Mouse (Mus musculus) gastrocnemius, postnatal 25 days (tissue): ENCODE data around the gene Cep97. TPM values are rescaled to one million over a fixed set of nuclear protein-coding genes. Genes with fewer than 3 reads are reported as not detected.
"Not testable (repeated sequence)": the region's sequence is repeated elsewhere in the genome, so short reads cannot be mapped to it uniquely, and the experiment has no call there.

Source experiments
- DNase-seq: peaks from one replicate; pipeline ENCODE4 v3.0.0; 2022
- total RNA-seq, 2 experiments: library from RNA; stranded (reverse); gene quantifications; 1 replicate in 1 of 2; 2 replicates in 1 of 2; pipeline ENCODE4 v1.2.3; 2021

The Cep97 gene
- total RNA-seq, 2 experiments from 2014 or later = 4.1 to 5.7 TPM

DNA sequence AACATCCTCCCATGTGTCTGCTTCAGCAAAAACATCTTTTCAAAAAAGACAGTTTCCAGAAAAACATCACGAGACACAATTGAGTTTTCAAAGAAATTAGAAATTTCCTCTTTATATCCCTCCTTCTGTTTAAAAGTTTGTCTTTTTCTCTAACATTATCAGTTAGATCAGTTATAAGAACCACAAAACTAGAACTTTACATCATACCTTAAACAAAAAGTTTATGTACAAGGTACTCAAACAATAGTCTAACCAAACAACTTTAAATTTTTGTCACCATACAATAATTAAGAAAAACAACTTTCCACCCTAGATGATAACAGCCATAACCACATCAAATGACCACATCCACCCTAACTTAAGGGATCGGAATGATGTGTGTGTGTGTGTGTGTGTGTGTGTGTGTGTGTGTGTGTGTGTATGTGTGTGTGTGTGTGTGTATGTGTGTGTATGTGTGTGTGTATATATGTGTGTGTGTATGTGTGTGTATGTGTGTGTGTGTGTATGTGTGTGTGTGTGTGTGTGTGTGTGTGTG is 13.3 kb upstream of the Cep97 start:
- DNase-seq = not testable (repeated sequence)

GRCm38 (mm10) chr16:55947266-55947665 is 12.6 kb upstream of the Cep97 start:
- no peak for DNase-seq

- no peak for DNase-seq
These were observed 6.1 kb upstream of the Cep97 start for GRCm38 (mm10) chr16:55940781-55941180.

DNA sequence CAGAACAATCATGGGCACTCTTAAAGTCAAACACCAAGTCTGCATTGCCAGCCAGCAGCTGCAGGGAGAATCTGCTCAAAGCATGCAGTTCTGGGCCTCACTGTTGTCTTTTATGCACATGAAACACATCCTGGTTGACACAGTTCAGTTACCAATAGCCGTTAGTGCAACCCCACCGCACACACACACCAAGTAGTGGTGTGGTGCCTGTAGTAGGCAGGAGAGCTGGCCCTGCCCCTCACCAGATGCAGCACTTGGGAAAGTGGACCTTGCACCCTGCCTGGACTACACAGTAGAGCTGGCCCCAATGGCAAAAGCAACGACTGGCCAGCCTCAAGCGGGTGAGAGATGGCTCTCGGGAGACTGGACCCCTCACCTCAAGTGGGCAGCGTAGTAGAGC is 5.0 kb upstream of the Cep97 start:
- DNase-seq = no peak

DNA sequence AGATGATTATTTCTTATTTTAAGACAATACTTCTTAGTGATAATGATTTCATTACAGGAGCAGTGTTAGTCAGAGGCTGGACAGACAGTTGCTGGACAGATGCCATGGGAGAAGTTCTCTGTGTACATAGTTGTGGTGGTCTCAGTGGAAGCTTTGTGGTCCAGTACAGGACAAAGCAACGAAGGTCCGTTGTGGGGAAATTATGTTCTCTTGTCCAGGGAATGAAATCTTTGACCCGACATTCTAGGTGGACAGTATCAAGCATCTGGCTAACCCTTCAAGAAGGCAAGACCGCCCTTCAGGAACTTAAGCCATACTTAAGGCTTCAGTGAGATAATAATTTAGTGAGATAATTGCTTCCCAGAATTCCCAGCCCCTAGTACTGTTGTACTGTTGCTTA is 4.1 kb upstream of the Cep97 start:
- DNase-seq = no peak

DNA sequence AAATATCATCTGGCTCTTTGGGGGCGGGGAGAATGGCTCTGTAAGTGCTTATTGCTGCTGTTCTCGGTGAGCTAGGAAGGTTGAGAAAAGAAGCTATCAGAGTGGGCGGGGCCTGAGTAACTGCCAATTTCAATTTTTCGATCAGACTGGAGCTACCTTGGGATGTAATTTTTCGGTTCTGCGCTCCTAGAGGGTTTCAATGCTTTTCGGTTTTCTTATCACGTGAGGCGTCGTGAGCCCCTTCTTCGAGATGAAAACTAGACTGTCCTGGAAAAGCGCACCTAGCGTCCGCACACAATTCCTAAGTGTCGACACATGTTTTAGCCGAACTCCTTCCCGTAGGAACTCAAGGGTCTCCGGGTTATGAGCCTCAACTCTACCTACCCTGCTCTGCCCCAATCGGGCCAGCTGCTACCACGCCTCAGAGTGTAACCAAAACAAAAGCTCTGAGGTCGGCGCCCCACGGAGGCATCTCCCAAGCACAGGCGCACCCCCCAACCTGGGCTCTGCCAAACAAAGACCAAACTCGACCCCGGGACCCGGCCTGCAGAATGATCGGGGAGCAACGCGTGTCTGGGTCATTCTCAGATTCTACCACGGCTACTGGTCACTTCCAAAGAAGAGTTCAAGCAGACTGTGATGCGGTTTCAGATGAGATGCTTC is 843 bp downstream of the Cep97 start:
- no peak for DNase-seq

- no peak for DNase-seq
These were observed 10.6 kb downstream of the Cep97 start for GRCm38 (mm10) chr16:55924010-55924409.

- no peak for DNase-seq
These were observed 12.6 kb downstream of the Cep97 start for GRCm38 (mm10) chr16:55922079-55922478.

GRCm38 (mm10) chr16:55914716-55915115 is 19.9 kb downstream of the Cep97 start:
- no peak for DNase-seq

- no peak for DNase-seq
These were observed 24.4 kb downstream of the Cep97 start for GRCm38 (mm10) chr16:55910208-55910793.

- no peak for DNase-seq
These were observed 27.6 kb downstream of the Cep97 start for GRCm38 (mm10) chr16:55906928-55907679.

GRCm38 (mm10) chr16:55905370-55905769 is 29.3 kb downstream of the Cep97 start:
- no peak for DNase-seq

DNA sequence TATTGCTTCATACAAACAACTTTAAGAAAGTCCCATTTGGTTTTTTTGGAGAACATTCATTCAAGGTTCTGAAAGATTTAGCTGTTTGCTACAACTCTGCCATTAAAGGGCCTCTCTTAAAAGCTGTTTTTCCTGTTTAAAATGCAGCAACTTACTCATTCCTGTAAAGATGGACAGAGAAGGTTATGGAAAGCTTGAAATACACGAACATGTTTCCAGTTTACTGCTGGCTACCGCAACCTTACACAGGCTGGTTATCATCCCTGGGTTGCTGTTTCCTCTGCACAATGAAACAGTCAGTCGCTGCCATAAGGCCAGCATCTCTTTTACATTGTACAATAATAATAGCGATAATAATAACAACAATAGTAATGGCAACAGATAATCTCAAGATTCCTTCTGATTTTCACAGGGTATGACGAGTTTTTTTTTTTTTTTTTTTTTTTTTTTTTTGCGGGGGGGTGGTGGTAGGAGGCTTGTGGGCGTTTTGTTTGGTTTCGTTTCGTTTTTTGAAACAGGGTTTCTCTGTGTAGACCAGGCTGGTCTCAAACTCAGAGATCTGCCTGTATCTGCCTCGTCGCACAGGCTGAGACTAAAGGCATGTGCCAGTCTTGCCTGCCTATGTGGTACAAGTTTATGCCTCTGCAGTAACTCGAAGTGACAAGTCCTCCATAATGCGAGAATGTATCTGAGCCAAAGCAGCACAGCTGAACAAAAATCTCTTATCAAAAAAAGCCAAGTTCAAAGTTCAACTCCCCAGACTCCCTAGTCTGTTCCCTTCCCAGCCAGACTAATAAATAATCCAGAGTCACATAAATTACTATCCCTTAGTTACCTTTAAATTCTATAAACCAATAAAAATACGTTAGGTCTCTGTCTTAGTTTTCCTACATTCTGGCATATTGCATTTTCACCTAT is 32.6 kb downstream of the Cep97 start:
- DNase-seq = no peak

- no peak for DNase-seq
These were observed 36.2 kb downstream of the Cep97 start for GRCm38 (mm10) chr16:55898385-55899002.

- DNase-seq = no peak
These were observed 39.0 kb downstream of the Cep97 start for GRCm38 (mm10) chr16:55895651-55896095.

DNA sequence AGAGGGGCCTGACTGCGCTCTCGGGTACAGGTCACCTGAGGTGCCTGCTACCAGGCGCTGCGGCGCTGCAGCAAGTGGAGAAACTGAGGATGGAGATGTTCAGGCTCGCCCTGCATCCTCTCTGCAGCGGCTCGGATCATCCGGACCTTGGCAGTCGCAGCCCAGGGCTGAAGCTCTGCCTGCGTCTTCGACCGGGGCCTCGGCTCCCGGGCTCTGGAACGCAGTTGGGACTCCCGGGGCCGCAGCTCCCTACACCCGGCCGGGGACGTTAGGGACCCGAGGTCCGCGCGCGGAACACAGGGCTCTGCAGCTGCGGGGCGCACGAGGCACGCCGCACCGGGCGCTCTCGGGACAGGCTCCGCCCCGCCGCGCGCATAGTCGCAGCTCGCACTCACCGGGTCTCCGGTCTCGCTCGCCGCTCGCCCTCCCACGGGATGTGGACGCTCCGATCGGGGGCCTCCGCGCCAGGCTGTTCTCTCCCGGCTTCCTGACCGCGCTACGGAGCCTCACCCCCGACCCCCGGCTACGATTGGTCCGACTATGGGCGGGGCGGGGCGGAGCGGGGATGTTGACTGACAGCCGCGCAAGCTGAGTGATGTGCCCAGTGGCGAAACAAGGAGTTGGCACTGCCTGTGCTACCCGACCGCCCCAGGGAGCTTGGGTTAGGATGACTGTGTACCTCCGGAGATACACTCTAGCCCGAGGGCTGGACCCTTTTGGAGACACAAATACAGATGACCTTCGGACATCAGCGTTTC is 39.6 kb downstream of the Cep97 start, which contains the start of gene Nxpe3:
Gene Nxpe3, minus strand, starts transcription at position 393 of the 758 bp plus-strand sequence.
- peak; percentile 78 for DNase-seq

- DNase-seq = no peak
These were observed 40.1 kb downstream of the Cep97 start for GRCm38 (mm10) chr16:55894536-55894892.

DNA sequence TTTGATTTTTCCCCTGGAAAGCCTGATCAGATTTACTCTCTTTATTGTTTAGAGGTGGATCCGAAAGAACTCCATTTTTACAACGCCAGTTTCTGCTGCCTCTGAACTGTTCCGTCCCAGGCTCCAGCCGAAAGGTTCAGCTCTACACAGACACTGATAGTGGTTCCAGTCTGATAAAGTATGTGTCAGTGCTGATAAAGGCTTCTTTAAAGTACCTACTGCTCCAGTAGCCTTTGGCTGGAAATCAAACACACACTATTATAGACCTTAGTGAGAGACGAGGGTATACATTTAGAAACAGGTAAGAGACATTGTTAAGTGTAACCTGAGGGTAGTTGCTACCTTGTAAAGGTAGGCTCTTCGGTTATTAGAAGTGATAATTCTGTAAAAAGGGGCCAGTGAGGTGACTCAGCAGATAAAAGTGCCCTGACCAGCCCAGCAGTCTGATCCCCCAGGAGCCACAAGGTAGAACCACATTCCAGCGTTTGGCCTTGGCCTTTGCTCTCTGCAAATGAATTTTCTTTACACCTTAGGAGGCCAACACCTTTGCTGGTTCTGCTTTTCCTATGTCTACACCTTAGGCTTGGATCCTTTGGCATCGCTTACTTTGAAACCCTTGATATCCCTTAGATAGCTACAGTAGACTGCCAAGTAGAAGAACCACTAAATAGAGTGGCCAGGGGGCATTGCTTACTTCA is 41.1 kb downstream of the Cep97 start:
- DNase-seq = no peak

DNA sequence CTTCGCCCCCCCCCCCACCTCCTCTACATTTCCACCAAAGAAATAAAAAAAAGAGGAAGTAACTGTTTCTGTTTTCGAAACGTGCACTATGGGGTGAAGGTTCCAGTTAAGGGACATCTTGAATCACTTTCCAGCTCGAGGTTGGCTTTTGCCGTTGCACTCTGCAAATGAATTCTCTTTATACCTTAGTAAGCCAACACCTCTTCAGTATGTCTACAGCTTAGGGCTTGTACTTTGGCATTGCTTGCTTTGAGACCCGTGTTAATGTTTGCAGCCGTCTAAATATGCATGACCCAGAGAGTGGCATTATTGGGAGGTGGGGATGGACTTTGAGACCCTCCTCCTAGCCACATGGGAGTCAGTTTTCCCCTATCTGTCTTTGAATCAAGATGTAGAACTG is 42.2 kb downstream of the Cep97 start:
- DNase-seq = no peak

GRCm38 (mm10) chr16:55891346-55891745 is 43.3 kb downstream of the Cep97 start:
- no peak for DNase-seq
